Mouse (Mus musculus): Measurements from ENCODE around the gene Dnaaf5.

Gene Dnaaf5

DNA sequence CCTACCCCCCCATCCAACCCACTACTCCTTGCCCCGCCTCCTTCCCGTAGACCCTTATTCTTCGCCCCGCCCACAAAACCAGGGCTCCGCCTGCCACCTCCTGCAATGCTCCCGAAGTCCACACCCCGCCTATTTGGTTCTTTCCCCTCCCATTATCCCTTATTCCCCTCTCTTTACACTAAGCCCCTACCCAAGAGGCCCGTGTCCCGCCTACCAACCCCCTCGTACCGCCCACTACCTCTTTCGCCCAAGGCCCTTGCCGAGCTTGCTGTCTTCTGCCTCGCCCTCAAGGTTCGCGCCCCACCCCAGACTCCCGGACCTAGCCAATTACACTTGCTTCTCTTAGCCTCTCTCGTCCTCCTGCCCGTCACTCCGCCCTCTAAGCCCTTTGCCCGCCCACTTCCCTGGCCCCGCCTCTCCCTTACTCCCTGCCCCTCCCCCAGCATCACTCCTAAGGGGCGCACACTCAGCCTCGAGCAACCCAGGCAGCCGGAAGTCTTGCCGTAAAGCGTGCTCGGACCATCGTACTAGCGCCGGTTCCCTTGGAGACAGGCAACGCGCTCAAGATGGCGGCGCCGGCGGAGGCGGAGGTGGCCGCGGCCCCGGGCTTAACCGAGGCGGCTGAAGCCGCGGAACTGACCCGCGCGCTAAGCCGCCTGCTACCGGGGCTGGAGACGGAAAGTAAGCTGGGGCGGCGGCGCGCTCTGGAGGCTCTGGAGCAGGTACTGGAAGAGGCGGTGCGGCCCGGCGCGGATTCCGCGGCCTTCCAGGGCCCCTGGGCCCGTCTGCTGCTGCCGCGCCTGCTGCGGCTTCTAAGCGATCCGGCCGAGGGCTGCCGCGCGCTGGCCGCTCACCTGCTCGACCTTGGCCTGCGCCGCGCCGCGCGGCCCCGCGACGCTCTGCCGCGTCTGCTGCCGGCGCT is at the start of gene Dnaaf5, which contains the start of gene Prkar1b:
Dnaaf5 (plus strand) TSS at position 543 of the 922 bp plus-strand sequence.
Prkar1b (minus strand) TSS at position 321 of the 922 bp plus-strand sequence.
- peak; percentile 98 for DNase-seq (ENCODE audit: low read depth)

GRCm38 (mm10) chr5:139101783-139102182 is 48.2 kb upstream of the Dnaaf5 start:
- DNase-seq (ENCODE audit: low read depth), result no peak

GRCm38 (mm10) chr5:139107815-139108214 is 42.2 kb upstream of the Dnaaf5 start:
- DNase-seq (ENCODE audit: low read depth), result no peak

DNA sequence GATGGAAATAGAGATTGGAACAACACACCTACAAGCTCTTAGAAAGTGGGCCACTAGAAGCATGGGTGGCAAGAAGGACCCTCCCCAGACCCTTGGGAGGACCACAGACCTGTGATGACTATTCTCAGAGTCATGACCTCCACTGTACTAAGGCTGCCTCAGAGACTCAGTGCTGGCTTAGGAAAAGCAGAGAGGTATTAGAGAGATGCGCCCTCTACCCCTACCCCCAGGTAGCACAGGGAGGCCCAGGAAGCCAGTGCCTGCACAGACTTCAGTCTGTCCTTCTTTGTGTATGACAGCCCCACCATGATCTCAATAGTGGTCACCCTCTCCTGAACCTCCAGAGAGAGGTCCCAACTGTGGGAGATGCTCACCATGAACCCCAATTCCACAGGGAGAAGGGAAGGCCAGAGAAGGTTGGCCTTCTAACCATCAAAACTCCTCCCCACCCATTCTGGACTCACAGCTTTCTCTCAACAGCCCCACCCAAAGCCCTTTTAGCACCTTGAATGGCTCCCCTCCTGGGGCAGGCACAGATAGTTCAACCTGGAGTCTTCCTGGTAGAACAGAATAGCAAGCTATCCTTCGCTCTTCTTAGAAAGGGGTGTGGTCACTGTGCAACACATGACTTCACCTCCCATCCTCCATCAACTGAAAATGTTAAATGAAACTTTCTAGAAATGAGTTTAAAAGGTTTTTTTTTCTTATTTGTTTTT is 39.7 kb upstream of the Dnaaf5 start:
- peak; percentile 9 for DNase-seq (ENCODE audit: low read depth)

GRCm38 (mm10) chr5:139111991-139112390 is 38.0 kb upstream of the Dnaaf5 start:
- DNase-seq (ENCODE audit: low read depth), result no peak

DNA sequence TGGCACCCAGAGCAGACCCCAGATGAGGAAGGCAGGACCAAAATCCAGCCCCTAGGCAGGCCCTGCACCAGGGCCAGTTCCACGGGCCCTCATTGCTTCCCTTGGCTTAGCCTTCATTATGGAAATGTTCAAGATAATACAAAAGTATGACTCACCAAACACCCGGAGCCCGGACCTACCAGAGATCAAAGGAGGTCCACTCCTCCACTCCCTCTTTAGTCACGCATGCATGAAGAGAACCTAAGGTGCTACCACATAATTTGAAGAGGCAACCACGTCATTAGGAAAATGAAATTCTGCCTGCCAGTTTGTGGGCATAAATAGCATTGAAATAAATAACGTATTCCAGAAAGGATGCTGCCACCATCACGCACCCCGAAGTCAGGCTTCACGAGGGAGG is 37.6 kb upstream of the Dnaaf5 start:
- no peak for DNase-seq (ENCODE audit: low read depth)

DNA sequence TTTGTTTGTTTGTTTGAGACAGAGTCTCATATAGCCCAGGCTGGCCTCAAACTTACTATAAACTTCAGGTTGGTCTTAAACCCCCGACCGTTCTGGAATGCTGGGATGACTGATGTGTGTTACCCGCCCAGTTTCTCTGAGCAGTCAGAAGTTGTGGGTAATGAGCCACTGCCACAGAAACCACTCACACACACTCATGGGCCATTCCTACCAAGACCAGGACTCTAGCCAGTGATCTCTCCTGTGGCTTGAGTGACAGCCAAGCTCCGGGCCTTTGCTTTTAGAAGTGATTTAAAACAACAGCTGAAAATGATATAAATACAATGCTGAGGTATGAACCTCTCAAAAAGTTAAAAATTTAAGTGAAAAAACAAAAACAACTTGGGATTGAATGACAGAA is 35.1 kb upstream of the Dnaaf5 start:
- DNase-seq (ENCODE audit: low read depth), result no peak

DNA sequence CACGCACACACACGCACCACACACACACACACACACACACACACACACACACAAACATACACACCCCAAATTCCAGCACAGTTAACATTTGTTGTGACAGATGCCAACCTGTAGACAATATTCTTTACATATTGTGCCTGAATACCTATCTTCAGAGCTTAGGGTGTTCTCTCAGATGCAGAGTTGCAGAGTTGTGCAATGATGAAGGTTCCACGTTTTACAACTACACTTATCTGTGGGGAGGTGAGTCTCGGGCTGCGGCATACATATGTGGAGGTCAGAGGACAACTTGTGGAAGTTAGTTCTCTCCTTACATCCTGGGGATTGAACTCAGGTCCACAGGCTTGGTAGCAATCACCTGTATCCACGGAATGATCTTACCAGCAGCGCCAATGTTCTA is 34.5 kb upstream of the Dnaaf5 start:
- no peak for DNase-seq (ENCODE audit: low read depth)

GRCm38 (mm10) chr5:139118139-139118960 is 31.7 kb upstream of the Dnaaf5 start:
- DNase-seq (ENCODE audit: low read depth), result no peak

DNA sequence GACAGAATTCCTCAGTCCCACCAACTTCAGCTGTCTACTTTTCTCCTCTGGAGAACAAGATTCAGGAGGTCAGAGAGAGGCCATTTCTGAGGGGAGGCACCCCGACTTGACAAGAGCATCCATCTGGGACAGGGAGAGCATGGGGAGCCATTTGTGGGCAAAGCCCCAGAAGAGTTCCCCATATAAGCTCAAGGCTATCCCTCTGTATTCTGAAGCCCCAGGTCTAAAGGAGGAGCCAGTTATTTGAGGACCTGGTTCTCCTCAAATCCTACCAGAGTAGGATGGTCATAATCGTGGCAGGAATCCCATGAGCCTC is 31.1 kb upstream of the Dnaaf5 start:
- no peak for DNase-seq (ENCODE audit: low read depth)

- DNase-seq (ENCODE audit: low read depth), result no peak
Measured at GRCm38 (mm10) chr5:139125717-139126116, 24.3 kb upstream of the Dnaaf5 start.

- DNase-seq (ENCODE audit: low read depth), result no peak
Measured at GRCm38 (mm10) chr5:139128476-139129065, 21.5 kb upstream of the Dnaaf5 start.

GRCm38 (mm10) chr5:139129078-139129477 is 20.9 kb upstream of the Dnaaf5 start:
- DNase-seq (ENCODE audit: low read depth), result no peak

GRCm38 (mm10) chr5:139129572-139130151 is 20.4 kb upstream of the Dnaaf5 start:
- no peak for DNase-seq (ENCODE audit: low read depth)

- DNase-seq (ENCODE audit: low read depth), result no peak
Measured at GRCm38 (mm10) chr5:139130351-139130750, 19.7 kb upstream of the Dnaaf5 start.

GRCm38 (mm10) chr5:139134501-139134900 is 15.5 kb upstream of the Dnaaf5 start:
- no peak for DNase-seq (ENCODE audit: low read depth)

DNA sequence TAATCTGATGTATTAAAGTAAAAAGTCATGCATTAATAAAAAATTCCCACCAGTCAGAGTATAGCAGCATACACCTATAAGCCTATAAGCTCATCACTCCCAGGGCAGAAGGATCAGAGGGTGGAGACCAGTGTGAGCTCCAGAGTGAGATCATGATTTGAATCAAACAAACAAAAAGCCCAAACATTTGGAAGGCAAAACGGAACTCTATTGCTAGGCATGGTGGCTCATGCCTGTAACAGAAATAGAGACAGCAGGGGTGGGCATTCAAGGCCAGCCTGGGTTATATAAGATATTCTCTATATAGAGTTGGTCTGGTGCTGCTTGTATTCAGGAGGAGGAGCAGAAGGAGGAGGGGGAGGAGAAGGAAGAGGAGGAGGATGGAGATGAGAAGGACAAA is 13.7 kb upstream of the Dnaaf5 start:
- DNase-seq (ENCODE audit: low read depth), result no peak

DNA sequence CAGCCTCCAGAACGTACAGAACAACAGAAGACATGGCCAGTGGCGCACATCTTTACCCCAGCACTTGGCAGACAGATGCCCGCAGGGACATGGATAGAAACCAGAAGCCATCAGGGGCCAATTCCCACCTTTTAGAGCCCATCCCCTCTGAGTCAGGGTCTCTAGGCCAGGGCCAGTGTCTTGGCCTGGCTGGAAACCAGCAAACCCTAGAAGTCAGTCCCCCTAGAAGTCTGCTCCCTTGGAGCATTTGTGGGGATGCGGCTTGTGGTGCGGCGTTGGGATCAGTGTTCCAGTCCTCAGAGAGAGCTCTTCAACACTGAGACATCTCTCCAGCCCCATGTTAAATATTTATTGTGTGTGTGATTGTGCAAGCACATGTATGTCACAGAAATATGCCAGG is 12.8 kb upstream of the Dnaaf5 start:
- DNase-seq (ENCODE audit: low read depth), result no peak

DNA sequence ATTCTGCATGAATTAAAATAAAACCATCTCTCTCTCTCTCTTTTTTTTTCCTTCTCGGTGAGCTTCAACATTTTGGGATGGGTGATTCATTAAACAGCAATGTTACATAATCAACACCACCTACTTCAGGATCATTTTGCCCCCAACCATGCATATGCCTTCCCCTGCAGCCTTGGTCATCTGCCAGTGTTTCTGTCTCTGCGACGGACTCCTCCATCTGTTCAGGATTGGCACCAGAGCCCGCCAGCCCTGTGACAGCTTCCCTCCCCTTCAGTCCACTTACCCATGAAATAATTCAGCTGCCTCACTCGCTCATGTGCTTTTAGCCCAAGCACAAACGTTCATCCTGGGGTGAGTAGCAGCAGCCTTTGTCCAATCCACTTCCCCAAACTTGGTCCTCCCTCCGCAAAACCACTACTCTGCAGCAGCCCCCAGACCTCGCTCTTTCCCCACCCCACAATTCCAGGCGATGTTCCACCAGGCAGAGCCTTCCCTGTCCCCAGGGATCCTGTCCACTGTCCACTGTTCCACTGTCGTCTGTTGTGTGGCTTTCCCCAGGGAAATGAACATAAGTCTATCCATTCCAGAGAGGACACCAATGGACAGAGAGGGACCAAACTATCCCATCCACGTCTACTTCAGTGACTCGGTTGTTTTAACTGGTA is 11.6 kb upstream of the Dnaaf5 start:
- no peak for DNase-seq (ENCODE audit: low read depth)

DNA sequence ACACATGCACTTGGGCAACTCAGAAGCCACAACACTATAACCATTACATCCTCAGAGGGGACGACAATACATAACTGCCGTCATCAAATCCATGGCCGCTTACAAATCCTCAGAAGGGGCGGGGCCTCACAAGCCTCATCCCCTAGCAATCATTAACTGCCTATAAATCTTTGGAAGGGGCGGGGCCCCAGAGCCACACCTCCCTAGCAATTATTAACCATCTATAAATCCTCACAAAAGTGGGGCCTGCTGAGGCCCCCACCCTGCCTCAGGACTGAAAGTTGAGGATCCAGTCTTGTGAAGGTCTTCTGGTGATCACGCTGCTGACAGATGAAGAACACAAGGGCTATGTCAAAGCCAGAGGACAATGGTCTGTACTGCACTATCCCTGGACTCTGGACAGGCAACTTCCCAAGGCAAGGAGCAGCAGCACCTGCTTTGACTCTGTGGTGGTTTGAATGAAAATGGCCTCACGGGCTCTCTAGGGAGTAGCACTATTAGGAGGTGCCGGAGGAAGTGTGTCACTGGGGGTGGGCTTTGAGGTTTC is 11.0 kb upstream of the Dnaaf5 start:
- DNase-seq (ENCODE audit: low read depth), result no peak

GRCm38 (mm10) chr5:139140589-139140988 is 9.4 kb upstream of the Dnaaf5 start:
- no peak for DNase-seq (ENCODE audit: low read depth)

Data from c-Kit-positive CD71-positive TER-119-negative erythroid progenitor cells, embryonic 14.5 days (primary cell).